Mouse (Mus musculus) lung, adult 2 months (tissue): Measurements from ENCODE around the gene Homer3. TPM values are rescaled to one million over a fixed set of nuclear protein-coding genes. Genes with fewer than 3 reads are reported as not detected.

Experiments
- DNase-seq: peaks from one replicate; pipeline ENCODE4 v3.0.0; 2022
- H3K4me1 ChIP-seq: fragments of 200-500 bp; 2 replicates; pipeline ENCODE4 v1.6.1; 2011; ENCODE audit warnings: low read length; ENCODE audit not compliant: control insufficient read depth, insufficient read depth
- H3K4me3 ChIP-seq: fragments of 200-500 bp; replicated peaks from 2 replicates; pipeline ENCODE3; 2011; ENCODE audit warnings: low read depth, mild to moderate bottlenecking, control low read depth, low read length; ENCODE audit errors: extremely low read depth
- CTCF ChIP-seq: fragments of 200-500 bp; IDR thresholded peaks from 2 replicates; pipeline ENCODE4 v1.5.1; 2011; ENCODE audit warnings: mild to moderate bottlenecking, low read length, control low read depth; ENCODE audit not compliant: insufficient read depth
- POLR2A ChIP-seq: fragments of 200-500 bp; IDR thresholded peaks from 2 replicates; pipeline ENCODE4 v1.6.1; 2011; ENCODE audit warnings: low read depth, mild to moderate bottlenecking, control low read depth, low read length, borderline replicate concordance; ENCODE audit errors: extremely low read depth
- WGBS: fragments of 180-500 bp; shearing (Covaris S2); methylation state at CpG from one replicate; pipeline ENCODE4 v1.1.7; 2018; 5-methylcytosine and 5-hydroxymethylcytosine counted together
- polyA plus RNA-seq: library from polyadenylated mRNA; depleted of rRNA; stranded (reverse); fragments of >200 nt; gene quantifications from 2 replicates; pipeline ENCODE4 v1.2.3, GENCODE M21; 2012; rRNA removed

Homer3 gene
- polyA plus RNA-seq, 1 experiment: 75.0 TPM

DNA sequence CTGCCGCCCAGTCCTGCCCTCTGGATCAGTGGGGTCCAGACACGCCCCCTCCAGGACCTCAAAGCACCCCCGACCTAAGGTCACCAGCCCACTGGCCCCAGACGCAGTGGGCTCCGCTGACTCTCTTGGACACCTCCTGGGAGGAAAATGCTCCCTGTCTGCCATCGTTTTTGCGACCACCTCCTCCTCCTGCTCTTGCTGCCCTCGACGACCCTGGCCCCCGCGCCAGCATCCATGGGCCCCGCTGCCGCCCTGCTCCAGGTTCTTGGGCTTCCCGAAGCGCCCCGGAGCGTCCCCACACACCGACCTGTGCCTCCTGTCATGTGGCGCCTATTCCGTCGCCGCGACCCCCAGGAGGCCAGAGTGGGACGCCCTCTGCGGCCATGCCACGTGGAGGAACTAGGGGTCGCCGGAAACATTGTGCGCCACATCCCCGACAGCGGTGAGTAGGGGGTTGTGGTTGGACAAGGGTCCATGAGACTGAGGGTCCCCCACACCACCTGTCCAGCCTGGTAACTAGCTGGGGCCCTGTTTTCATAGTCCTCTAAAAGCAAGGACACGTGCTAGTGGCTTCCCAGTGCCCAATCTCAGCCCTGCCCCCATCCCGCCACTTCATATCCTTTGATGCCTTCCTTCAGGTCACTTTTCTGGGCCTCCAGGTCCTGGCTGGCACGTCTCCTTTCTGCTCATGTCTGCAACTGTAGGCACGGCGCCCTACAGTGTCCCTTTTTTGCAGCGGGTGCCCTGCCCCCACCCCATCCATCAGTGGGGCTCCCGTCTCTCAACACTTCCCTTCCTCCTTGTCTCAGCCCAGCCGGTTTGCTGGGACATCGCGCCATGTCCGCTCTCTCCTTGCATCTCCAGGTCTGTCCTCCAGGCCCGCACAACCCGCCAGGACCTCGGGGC lies 47.5 kb downstream of the Homer3 start:
- TF ChIP-seq POLR2A (no peak), CTCF (no peak)

DNA sequence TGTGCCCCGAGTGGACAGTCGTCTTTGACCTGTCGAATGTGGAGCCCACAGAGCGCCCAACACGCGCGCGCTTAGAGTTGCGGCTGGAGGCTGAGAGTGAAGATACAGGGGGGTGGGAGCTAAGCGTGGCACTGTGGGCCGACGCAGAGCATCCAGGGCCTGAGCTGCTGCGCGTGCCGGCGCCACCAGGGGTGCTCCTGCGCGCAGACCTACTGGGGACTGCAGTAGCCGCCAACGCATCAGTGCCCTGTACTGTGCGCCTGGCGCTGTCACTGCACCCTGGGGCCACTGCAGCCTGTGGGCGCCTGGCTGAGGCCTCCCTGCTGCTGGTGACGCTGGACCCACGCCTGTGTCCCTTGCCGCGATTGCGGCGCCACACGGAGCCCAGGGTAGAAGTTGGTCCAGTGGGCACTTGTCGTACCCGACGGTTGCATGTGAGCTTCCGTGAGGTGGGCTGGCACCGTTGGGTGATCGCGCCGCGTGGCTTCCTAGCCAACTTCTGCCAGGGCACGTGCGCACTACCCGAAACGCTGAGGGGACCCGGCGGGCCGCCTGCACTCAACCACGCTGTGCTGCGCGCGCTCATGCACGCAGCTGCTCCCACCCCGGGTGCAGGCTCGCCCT lies 48.2 kb downstream of the Homer3 start:
- DNase-seq: no peak
- TF ChIP-seq POLR2A (no peak), CTCF (no peak)
- no peaks in the 10 kb centered on the region for H3K4me1 ChIP-seq
- WGBS: 59% methylated on average over 53 of the region's 53 CpGs
- H3K4me3 ChIP-seq: no peak overlapping the region

More for the DNA sequence above, 47.5 kb downstream of the Homer3 start:
- H3K4me1 ChIP-seq: no peaks in the 10 kb centered on the region
- DNase-seq: no peak
- 24% methylated on average over 45 of the region's 45 CpGs for WGBS
- no peak overlapping the region for H3K4me3 ChIP-seq

GRCm38 (mm10) chr8:70331526-70331925 lies 48.9 kb downstream of the Homer3 start:
- DNase-seq: no peak
- Histone ChIP-seq H3K4me1 (no peaks in the 10 kb centered on the region), H3K4me3 (no peak overlapping the region)
- WGBS: 90% methylated on average over 19 of the region's 19 CpGs
- TF ChIP-seq CTCF (no peak), POLR2A (no peak)

- TF ChIP-seq CTCF: peak; percentile 43; the same call in 1 of the 2 replicates
- no peak for TF ChIP-seq POLR2A
- DNase-seq: peak; percentile 70
- H3K4me1 ChIP-seq: no peaks in the 10 kb centered on the region
- WGBS: 44% methylated on average over 41 of the region's 41 CpGs
- no peak overlapping the region for H3K4me3 ChIP-seq
These were observed 49.6 kb downstream of the Homer3 start for GRCm38 (mm10) chr8:70332070-70332877.

DNA sequence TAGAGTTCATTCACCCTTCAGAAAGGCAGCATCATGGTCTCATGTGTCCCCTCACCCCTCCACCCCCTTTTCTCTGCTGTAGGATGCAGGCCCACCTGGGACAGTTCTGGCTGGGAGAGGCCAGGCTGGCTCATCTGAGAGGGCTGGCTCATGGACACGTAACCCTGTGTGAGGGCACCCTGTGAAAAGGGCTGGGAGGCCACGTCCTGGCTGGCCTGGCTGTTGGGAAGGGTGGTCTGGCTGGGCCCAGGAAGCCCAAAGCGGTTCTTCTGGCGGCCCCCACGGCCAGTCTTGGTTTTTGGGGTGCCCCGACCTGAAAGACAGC lies 50.2 kb downstream of the Homer3 start:
- no peak overlapping the region for H3K4me3 ChIP-seq
- no peak for DNase-seq
- TF ChIP-seq CTCF (no peak), POLR2A (no peak)
- 93% methylated on average over 6 of the region's 6 CpGs for WGBS
- no peaks in the 10 kb centered on the region for H3K4me1 ChIP-seq

DNA sequence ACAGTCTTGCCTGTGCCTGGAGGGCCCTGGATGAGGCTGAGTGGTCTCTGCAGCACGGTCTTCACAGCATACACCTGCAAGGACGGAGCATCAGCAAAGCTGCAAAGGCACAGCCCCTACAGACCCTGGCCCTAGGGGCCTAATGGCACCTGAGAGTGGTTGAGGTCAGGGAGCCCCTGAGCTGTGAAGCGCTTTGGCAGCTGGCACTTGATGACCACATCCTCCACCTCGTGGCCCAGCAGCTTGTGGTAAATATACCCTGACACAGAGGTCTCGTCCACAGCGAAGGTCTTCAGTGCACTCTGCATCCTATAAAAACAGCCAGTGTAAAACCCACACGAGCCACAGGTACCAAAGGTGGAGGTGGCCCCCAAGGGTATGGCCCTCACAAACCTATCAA lies 56.3 kb downstream of the Homer3 start:
- no peaks in the 10 kb centered on the region for H3K4me1 ChIP-seq
- 87% methylated on average over 7 of the region's 7 CpGs for WGBS
- no peak overlapping the region for H3K4me3 ChIP-seq
- TF ChIP-seq POLR2A (no peak), CTCF (no peak)
- DNase-seq: no peak

- TF ChIP-seq CTCF: no peak
- no peak for TF ChIP-seq POLR2A
- WGBS: 88% methylated on average over 7 of the region's 7 CpGs
- DNase-seq: no peak
These were observed 58.0 kb downstream of the Homer3 start for GRCm38 (mm10) chr8:70340659-70341058.

GRCm38 (mm10) chr8:70342007-70342406 lies 59.4 kb downstream of the Homer3 start:
- DNase-seq: no peak

More at GRCm38 (mm10) chr8:70340659-70341058, 58.0 kb downstream of the Homer3 start:
- Histone ChIP-seq H3K4me1 (no peaks in the 10 kb centered on the region), H3K4me3 (no peak overlapping the region)

GRCm38 (mm10) chr8:70343076-70343475 lies 60.4 kb downstream of the Homer3 start:
- TF ChIP-seq POLR2A: no peak
- no peak for TF ChIP-seq CTCF
- H3K4me1 ChIP-seq: peaks cover 5% of the 10 kb centered on the region
- no peak overlapping the region for H3K4me3 ChIP-seq
- 78% methylated on average over 7 of the region's 7 CpGs for WGBS
- no peak for DNase-seq

More at GRCm38 (mm10) chr8:70342007-70342406, 59.4 kb downstream of the Homer3 start:
- TF ChIP-seq POLR2A (no peak), CTCF (no peak)
- WGBS: 74% methylated on average over 14 of the region's 14 CpGs
- H3K4me1 ChIP-seq: no peaks in the 10 kb centered on the region
- H3K4me3 ChIP-seq: no peak overlapping the region

DNA sequence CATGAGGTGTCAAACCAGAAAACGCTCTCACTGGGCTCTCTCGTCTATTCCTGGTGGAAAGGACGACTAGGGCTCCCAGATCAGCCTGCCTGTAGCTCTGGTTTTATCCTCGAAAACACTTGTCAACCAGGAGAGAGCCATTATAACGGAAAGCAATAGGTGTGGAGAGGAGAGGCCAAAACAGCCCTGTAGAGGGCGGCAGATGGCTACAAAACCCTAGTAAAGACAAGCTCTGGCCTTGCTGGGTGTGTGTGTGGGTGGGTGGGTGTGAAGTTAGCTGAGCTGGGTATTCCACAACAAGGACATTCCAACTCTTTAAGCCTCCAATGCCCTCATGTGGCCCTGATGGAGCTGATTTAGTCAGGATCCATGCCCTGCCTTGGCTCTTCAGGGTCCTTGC lies 61.1 kb downstream of the Homer3 start:
- Histone ChIP-seq H3K4me3 (no peak overlapping the region), H3K4me1 (peaks cover 9% of the 10 kb centered on the region)
- peak; percentile 36; the same call in 1 of the 2 replicates for TF ChIP-seq CTCF
- TF ChIP-seq POLR2A: no peak
- 64% methylated on average over 6 of the region's 6 CpGs for WGBS
- no peak for DNase-seq

Other genes with a start within 250 kb of the Homer3 start
- gene Mau2, start 240.1 kb upstream of the Homer3 start, polyA plus RNA-seq: 82.3 and 88.5 TPM in 2 replicates
- gene Sugp1, start 240.0 kb upstream of the Homer3 start, polyA plus RNA-seq: 7.8 and 11.9 TPM in 2 replicates
- 7.2 and 7.4 TPM in 2 replicates for gene Tm6sf2, start 209.9 kb upstream of the Homer3 start, polyA plus RNA-seq
- gene Hapln4, start 199.4 kb upstream of the Homer3 start, polyA plus RNA-seq: 0.07 and 0.11 TPM in 2 replicates
- gene Ncan, start 162.0 kb upstream of the Homer3 start, polyA plus RNA-seq: 0.10 and 0.15 TPM in 2 replicates
- gene Nr2c2ap, start 151.5 kb upstream of the Homer3 start, polyA plus RNA-seq: 10.7 and 14.6 TPM in 2 replicates
- gene Rfxank, start 143.7 kb upstream of the Homer3 start, polyA plus RNA-seq: 19.0 and 28.6 TPM in 2 replicates
- 76.5 and 79.0 TPM in 2 replicates for gene Borcs8, start 143.3 kb upstream of the Homer3 start, polyA plus RNA-seq
- gene Mef2b, start 143.1 kb upstream of the Homer3 start, polyA plus RNA-seq: 0.31 and 0.50 TPM in 2 replicates
- 101 and 105 TPM in 2 replicates for gene Tmem161a, start 110.5 kb upstream of the Homer3 start, polyA plus RNA-seq
- gene Slc25a42, start 70.5 kb upstream of the Homer3 start, polyA plus RNA-seq: 26.9 and 29.6 TPM in 2 replicates
- gene Sugp2, start 48.6 kb upstream of the Homer3 start, polyA plus RNA-seq: 26.6 and 31.0 TPM in 2 replicates
- gene Armc6, start 48.4 kb upstream of the Homer3 start, polyA plus RNA-seq: 14.5 and 15.1 TPM in 2 replicates
- 37.2 and 43.0 TPM in 2 replicates for gene Ddx49, start 19.7 kb downstream of the Homer3 start, polyA plus RNA-seq
- 308 and 342 TPM in 2 replicates for gene Cope, start 19.7 kb downstream of the Homer3 start, polyA plus RNA-seq
- gene Cers1, start 32.9 kb downstream of the Homer3 start, polyA plus RNA-seq: 2.7 TPM in 2 replicates
- gene Gdf1, start 47.0 kb downstream of the Homer3 start, polyA plus RNA-seq: 1.1 and 1.5 TPM in 2 replicates
- gene Upf1, start 70.5 kb downstream of the Homer3 start, polyA plus RNA-seq: 35.8 and 36.7 TPM in 2 replicates
- 0.51 and 1.3 TPM in 2 replicates for gene Comp, start 90.7 kb downstream of the Homer3 start, polyA plus RNA-seq
- gene Crtc1, start 156.8 kb downstream of the Homer3 start, polyA plus RNA-seq: 18.7 and 20.4 TPM in 2 replicates
- gene Klhl26, start 194.1 kb downstream of the Homer3 start, polyA plus RNA-seq: 51.3 and 57.2 TPM in 2 replicates
- gene Tmem59l, start 204.5 kb downstream of the Homer3 start, polyA plus RNA-seq: 10.5 and 12.2 TPM in 2 replicates
- gene Crlf1, start 210.3 kb downstream of the Homer3 start, polyA plus RNA-seq: 27.7 and 34.3 TPM in 2 replicates
- 145 and 178 TPM in 2 replicates for gene Rex1bd, start 223.9 kb downstream of the Homer3 start, polyA plus RNA-seq
- 370 and 371 TPM in 2 replicates for gene Uba52, start 228.0 kb downstream of the Homer3 start, polyA plus RNA-seq
- gene Fkbp8, start 244.9 kb downstream of the Homer3 start, polyA plus RNA-seq: 361 and 369 TPM in 2 replicates
- gene Kxd1, start 245.1 kb downstream of the Homer3 start, polyA plus RNA-seq: 48.7 and 54.6 TPM in 2 replicates